Mouse (Mus musculus) spleen, postnatal 14 days (tissue): Measurements from ENCODE around the gene Pnma1.
A peak's percentile ranks its signal among the peaks of the same experiment; 100 is the strongest.

ENCODE experiments used
- DNase-seq, 2 experiments: peaks; one replicate each; pipeline ENCODE4 v3.0.0; 2021 to 2022; ENCODE audit warnings: low spot score in 2 of 2

Pnma1 gene

GRCm38 (mm10) chr12:84107692-84108091 lies 40.6 kb downstream of the Pnma1 start:
- no peak for DNase-seq

DNA sequence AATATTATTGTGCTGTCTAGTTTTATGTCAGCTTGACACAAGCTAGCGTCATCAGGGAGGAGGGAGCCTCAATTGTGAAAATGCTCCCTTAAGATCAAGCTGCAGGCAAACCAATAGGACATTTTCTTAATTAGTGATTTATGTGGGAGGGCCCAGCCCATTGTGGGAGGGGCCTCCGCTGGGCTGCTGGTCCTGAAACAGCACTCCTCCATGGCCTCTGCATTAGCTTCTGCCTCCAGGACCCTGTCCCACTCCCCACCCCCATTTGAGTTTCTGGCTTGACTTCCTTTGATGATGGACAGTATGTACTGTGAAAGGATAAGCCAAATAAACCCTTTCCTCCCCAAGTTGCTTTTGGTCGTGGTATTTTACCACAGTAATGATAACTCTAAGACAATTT lies 41.3 kb downstream of the Pnma1 start:
- no peak for DNase-seq

DNA sequence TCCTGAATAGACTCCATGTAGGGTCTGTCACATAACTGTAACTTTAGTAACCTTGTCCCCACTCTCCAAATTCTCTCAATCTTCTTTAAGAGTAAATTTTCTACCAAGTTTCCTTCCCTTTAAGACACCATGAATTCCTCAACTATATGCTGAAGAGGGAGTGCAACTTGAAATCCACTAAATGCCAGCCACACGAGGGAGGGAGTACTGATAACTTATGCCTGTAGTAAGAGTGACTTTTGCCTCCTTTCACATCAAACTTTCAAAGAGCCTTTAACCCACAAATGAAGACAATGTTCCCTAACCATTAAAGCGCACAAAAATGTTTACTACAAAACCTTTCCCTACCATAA lies 46.8 kb downstream of the Pnma1 start:
- no peak for DNase-seq

GRCm38 (mm10) chr12:84100604-84101492 lies 47.4 kb downstream of the Pnma1 start, which contains the start of gene Acot6:
Gene Acot6, plus strand, starts transcription at chr12:84100654.
- DNase-seq = peak in 1 of 2 experiments; percentile 23

- no peak for DNase-seq
Measured at GRCm38 (mm10) chr12:84100071-84100470, 48.2 kb downstream of the Pnma1 start.

- no peak for DNase-seq
Measured at GRCm38 (mm10) chr12:84099605-84100004, 48.7 kb downstream of the Pnma1 start.
